Mouse (Mus musculus) limb, embryonic 14.5 days (tissue): Measurements from ENCODE around the gene Sox5. TPM values are rescaled to one million over a fixed set of nuclear protein-coding genes. Genes with fewer than 3 reads are reported as not detected.

Source experiments
- ATAC-seq: fragments of 200-750 bp; cut with Nextera tagmentation; 2 replicates; pipeline ENCODE4 v1.8.0; 2017; ENCODE audit warnings: low read depth, moderate number of reproducible peaks, moderate TSS enrichment; ENCODE audit not compliant: low FRiP score
- DNase-seq: peaks from one replicate; pipeline ENCODE4 v3.0.0-alpha.2; 2015; ENCODE audit warnings: low spot score
- H3K27ac ChIP-seq: fragments of 300-500 bp; sonication (generic); replicated peaks from 2 replicates; pipeline ENCODE4 v1.5.1; 2014; ENCODE audit warnings: low read depth, mild to moderate bottlenecking, low read length, moderate library complexity, mixed read lengths
- H3K27me3 ChIP-seq: fragments of 300-500 bp; sonication (generic); 2 replicates; pipeline ENCODE4 v1.6.1; 2014; ENCODE audit warnings: low read length, mixed read lengths; ENCODE audit not compliant: control insufficient read depth, insufficient read depth
- H3K36me3 ChIP-seq: fragments of 300-500 bp; sonication (generic); 2 replicates; pipeline ENCODE4 v1.6.1; 2014; ENCODE audit warnings: mild to moderate bottlenecking, low read length, moderate library complexity, mixed read lengths; ENCODE audit not compliant: control insufficient read depth, insufficient read depth
- H3K4me1 ChIP-seq: fragments of 300-500 bp; sonication (generic); 2 replicates; pipeline ENCODE4 v1.6.1; 2014; ENCODE audit warnings: antibody characterized with exemption, low read length, mixed read lengths; ENCODE audit not compliant: control insufficient read depth, insufficient read depth
- H3K4me2 ChIP-seq: fragments of 300-500 bp; sonication (generic); replicated peaks from 2 replicates; pipeline ENCODE4 v1.6.1; 2014; ENCODE audit warnings: low read depth, mild to moderate bottlenecking, low read length, moderate library complexity; ENCODE audit not compliant: severe bottlenecking
- H3K4me3 ChIP-seq: fragments of 300-500 bp; sonication (generic); replicated peaks from 2 replicates; pipeline ENCODE4 v1.5.1; 2014; ENCODE audit warnings: low read length
- H3K9ac ChIP-seq: fragments of 300-500 bp; sonication (generic); 2 replicates; pipeline ENCODE4 v1.6.1; 2014; ENCODE audit warnings: mild to moderate bottlenecking, low read depth, low read length, moderate library complexity; ENCODE audit not compliant: severe bottlenecking
- H3K9me3 ChIP-seq: fragments of 300-500 bp; sonication (generic); 2 replicates; pipeline ENCODE4 v1.6.1; 2016; ENCODE audit warnings: low read length; ENCODE audit not compliant: control insufficient read depth
- POLR2A ChIP-seq: fragments of 200-500 bp; IDR thresholded peaks from 2 replicates; pipeline ENCODE4 v1.8.0; 2012; ENCODE audit warnings: inconsistent platforms, mild to moderate bottlenecking, moderate library complexity, borderline replicate concordance; ENCODE audit not compliant: insufficient read depth, insufficient read length; ENCODE audit errors: extremely low read depth
- WGBS: fragments of 180-500 bp; shearing (Covaris S2); extraction: QIAGEN DNeasy Blood & Tissue Kit; methylation state at CpG from one replicate; pipeline ENCODE4 v1.1.7; 2014; 5-methylcytosine and 5-hydroxymethylcytosine counted together
- polyA plus RNA-seq, 2 experiments: library from polyadenylated mRNA; depleted of rRNA in 1 of 2; stranded (reverse) in 1 of 2; unstranded in 1 of 2; fragments of >200 nt; fragmentation: Nextera tagmentation in 1 of 2; extraction: Ambion mirVana in 1 of 2; gene quantifications; 2 replicates each; pipeline versions ENCODE4 v1.2.1 to v1.2.3; 2012 to 2014

Sox5 gene
- polyA plus RNA-seq, 2 experiments: 20.6 to 32.8 TPM

DNA sequence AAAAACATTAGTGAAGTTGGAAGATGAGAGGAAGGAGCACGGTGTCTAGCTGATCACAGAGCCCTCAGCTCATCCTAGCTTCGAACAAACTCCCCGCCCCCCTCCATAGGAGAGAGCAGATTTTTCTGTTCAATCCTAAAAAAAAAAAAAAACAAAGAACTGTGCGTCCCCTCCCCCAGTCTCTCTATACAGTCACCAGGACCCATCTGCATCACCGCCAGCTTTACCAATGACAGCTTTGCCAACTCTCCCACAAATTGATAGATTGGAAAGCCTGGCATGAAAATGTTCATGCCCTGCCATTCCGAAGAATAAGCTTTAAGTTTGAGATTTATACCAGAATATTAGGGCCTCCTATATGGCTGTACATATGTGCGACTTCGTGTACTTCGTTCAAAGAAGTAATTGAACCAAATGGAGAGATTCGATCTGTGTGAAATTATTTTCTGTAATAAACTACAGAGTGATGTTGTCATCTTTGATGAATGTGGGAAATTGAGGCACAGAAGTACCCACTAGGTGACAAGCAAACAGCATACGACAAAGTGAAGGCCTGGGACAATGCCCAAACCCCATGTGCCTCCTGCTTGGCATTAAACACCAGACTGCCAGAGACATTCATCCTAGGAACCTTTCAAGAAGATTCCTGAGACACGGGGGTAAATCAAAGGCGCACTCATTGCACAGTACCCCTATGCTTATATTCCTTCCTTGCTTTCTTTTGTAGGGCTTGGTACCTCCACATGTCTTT is 459.3 kb downstream of the Sox5 start:
- peaks cover 4% of the 10 kb centered on the region; the same call in 1 of the 2 replicates for H3K4me1 ChIP-seq
- no peak overlapping the region for H3K4me2 ChIP-seq
- no peak overlapping the region for H3K9ac ChIP-seq
- TF ChIP-seq POLR2A: no peak
- no peak overlapping the region for H3K4me3 ChIP-seq
- 93% methylated on average over 13 of the region's 13 CpGs for WGBS
- DNase-seq (no peak), ATAC-seq (no peak)
- no peaks in the 10 kb centered on the region for H3K27me3 ChIP-seq
- H3K36me3 ChIP-seq: no peaks in the 10 kb centered on the region
- no peak overlapping the region for H3K27ac ChIP-seq
- no peaks in the 10 kb centered on the region for H3K9me3 ChIP-seq

DNA sequence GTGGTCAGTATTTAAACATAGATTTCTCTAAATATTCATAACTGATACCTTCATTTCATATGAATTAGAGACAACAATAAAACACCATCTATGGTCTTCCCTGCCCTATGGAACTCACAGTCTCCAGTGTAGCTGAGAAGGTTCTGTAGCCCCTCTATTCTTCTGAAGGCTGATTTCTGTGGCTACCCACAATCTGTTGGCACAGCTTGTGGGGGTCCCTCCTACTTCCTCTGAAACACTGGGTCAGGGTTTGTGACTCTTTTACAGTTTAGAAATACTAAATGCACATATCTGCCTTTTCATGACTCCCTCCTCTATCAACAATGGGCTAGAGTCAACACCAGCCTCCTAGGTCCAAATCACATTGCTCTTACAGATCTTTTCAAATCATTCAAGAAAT is 461.4 kb downstream of the Sox5 start:
- Histone ChIP-seq H3K4me1 (no peaks in the 10 kb centered on the region), H3K27ac (no peak overlapping the region), H3K27me3 (no peaks in the 10 kb centered on the region), H3K4me2 (no peak overlapping the region), H3K9me3 (no peaks in the 10 kb centered on the region), H3K4me3 (no peak overlapping the region), H3K36me3 (no peaks in the 10 kb centered on the region), H3K9ac (no peak overlapping the region)
- ATAC-seq (no peak), DNase-seq (no peak)
- no peak for TF ChIP-seq POLR2A

DNA sequence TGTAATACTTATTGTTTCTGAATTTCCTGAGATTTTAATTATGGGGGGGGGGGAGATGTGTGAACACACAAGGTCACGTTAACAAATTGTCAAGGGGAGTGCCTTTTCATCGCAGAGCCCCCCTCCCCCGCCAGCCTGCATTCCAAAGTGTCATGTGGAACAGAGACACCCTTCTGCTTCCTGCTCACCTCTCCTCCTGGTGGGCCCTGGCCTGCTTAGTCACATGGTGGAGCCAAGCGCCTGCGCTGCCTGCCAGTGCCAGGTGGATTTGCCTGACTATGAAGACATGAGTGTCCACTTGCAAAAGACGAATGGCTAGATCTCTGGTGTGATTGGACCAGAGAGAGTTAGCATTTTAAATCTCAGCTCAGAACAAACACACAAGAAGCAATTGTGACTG is 462.1 kb downstream of the Sox5 start:
- DNase-seq (no peak), ATAC-seq (no peak)
- WGBS: 65% methylated on average over 6 of the region's 6 CpGs
- no peaks in the 10 kb centered on the region for H3K9me3 ChIP-seq
- H3K27me3 ChIP-seq: no peaks in the 10 kb centered on the region
- no peak overlapping the region for H3K27ac ChIP-seq
- no peaks in the 10 kb centered on the region for H3K36me3 ChIP-seq
- H3K4me3 ChIP-seq: no peak overlapping the region
- H3K4me1 ChIP-seq: no peaks in the 10 kb centered on the region
- H3K4me2 ChIP-seq: no peak overlapping the region
- no peak overlapping the region for H3K9ac ChIP-seq
- no peak for TF ChIP-seq POLR2A

DNA sequence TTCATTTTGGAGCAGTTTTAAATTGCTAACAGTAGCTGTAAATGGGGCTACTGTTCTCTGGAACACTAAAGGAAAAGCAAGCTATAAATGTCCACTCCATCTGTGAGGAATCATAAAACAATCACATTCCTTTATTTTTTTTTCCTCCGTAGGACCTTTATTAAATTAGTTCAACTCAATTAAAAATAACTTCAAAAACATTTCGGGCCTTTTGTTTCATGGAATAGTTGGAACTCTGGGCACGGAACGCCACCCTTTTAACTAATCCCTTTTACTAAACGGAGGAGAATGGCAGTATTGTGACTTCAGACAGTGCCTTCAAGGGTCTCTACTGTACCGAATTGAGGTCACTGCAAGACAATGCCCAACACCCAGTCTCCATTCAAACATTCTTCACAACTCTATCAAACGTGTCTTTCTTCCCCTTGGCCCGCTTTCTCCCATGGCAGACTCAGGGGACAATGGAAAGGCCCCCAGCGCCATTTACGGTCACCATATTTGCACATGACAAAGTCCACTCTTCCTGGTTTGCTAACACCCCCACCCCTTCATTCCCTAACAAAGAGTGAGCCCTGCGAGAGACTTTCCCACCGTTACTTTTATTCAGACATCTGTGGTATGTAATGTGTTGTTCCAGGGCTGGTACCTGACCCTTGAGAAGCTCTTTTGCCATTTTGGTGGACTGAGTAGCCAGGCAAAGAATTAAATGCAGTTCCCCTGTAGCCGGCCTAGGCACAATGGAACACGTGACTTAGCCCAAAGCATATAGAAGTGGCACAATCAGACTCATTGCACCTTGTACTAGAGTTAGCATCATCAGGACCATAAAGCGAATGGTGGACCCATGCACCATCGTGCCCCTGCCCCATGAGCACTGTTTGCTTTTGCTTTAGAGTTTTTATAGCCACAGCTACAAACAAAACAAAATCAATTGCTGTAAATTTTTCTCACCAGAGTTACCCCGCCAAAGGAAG is 468.7 kb downstream of the Sox5 start:
- WGBS: 44% methylated on average over 17 of the region's 17 CpGs
- no peak overlapping the region for H3K9ac ChIP-seq
- no peaks in the 10 kb centered on the region for H3K9me3 ChIP-seq
- no peak for ATAC-seq
- H3K27me3 ChIP-seq: no peaks in the 10 kb centered on the region
- no peaks in the 10 kb centered on the region for H3K36me3 ChIP-seq
- H3K27ac ChIP-seq: no peak overlapping the region
- no peak for TF ChIP-seq POLR2A
- no peak for DNase-seq
- H3K4me3 ChIP-seq: no peak overlapping the region
- H3K4me1 ChIP-seq: no peaks in the 10 kb centered on the region
- H3K4me2 ChIP-seq: no peak overlapping the region

DNA sequence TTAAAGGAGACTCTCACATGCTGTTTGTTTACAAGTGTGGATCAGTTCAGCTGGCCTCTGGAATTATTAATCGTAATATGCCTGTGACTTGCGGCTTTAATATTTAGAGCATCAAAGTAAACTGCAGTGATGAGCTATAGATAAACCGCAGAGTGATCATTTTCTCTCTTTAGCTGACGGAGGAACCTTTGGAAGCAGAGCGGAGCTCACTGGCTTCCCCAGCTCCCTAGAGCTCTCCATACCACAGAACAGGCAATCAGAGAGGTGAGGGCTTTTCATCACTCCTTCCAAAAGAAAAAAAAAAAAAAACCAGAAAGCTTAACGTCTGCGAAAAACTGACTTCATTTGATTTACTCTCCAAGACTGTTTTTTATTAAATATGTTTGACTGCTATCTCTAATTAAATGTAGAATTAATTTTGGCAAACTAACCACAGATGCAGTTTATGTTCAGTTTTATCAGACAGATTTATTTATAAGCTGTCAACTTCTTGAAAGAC is 469.4 kb downstream of the Sox5 start:
- DNase-seq (no peak), ATAC-seq (no peak)
- Histone ChIP-seq H3K27me3 (no peaks in the 10 kb centered on the region), H3K27ac (no peak overlapping the region), H3K4me3 (no peak overlapping the region), H3K9me3 (no peaks in the 10 kb centered on the region), H3K4me1 (no peaks in the 10 kb centered on the region), H3K36me3 (no peaks in the 10 kb centered on the region), H3K9ac (no peak overlapping the region), H3K4me2 (no peak overlapping the region)
- 35% methylated on average over 7 of the region's 7 CpGs for WGBS
- TF ChIP-seq POLR2A: no peak
